Mouse (Mus musculus): ENCODE results near the gene Meiob. TPM values are rescaled to one million over a fixed set of nuclear protein-coding genes. Genes with fewer than 3 reads are reported as not detected.

The Meiob gene
- polyA plus RNA-seq, 1 experiment from 2014 or later: not detected

- H3K27me3 ChIP-seq (replicated peaks): peaks cover 3% of the 10 kb centered on the region
- no peak overlapping the region for H3K9ac ChIP-seq
- H3K36me3 ChIP-seq: no peaks in the 10 kb centered on the region
- no peak overlapping the region for H3K4me3 ChIP-seq
- H3K4me2 ChIP-seq: no peak overlapping the region
- H3K27ac ChIP-seq (replicated peaks): no peak overlapping the region
- H3K9me3 ChIP-seq: no peaks in the 10 kb centered on the region
- 56% methylated on average over 8 of the region's 8 CpGs for WGBS
- no peak for ATAC-seq (ENCODE audit: extremely low read depth, insufficient number of reproducible peaks, low FRiP score, low TSS enrichment)
- no peaks in the 10 kb centered on the region for H3K4me1 ChIP-seq
Observed at GRCm38 (mm10) chr17:24792190-24792589, 11.9 kb upstream of the Meiob start.

DNA sequence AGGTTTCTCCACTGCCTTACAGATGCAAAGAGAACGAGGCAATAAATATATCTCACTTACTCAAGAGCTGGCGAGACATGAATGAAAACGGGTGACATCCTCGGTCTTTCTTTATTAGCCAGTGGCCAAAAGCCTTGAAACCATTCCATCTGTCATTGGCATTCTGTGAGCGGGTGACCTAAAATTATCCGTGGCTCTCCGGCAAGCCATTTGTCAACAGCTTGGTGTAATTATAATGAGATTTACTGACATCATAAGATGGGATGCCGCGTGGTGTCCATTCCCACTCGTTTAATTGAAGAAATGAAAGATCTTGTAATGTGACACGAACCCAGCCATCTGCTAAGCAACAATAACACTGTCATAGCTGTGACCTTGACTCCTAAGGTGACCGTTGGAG is 9.3 kb upstream of the Meiob start:
- Histone ChIP-seq H3K27ac (replicated peaks) (no peak overlapping the region), H3K9me3 (no peaks in the 10 kb centered on the region), H3K4me2 (no peak overlapping the region), H3K4me3 (no peak overlapping the region), H3K4me1 (no peaks in the 10 kb centered on the region), H3K36me3 (no peaks in the 10 kb centered on the region), H3K9ac (no peak overlapping the region), H3K27me3 (replicated peaks) (peaks cover 19% of the 10 kb centered on the region)
- WGBS: 70% methylated on average over 12 of the region's 12 CpGs
- no peak for ATAC-seq (ENCODE audit: extremely low read depth, insufficient number of reproducible peaks, low FRiP score, low TSS enrichment)

DNA sequence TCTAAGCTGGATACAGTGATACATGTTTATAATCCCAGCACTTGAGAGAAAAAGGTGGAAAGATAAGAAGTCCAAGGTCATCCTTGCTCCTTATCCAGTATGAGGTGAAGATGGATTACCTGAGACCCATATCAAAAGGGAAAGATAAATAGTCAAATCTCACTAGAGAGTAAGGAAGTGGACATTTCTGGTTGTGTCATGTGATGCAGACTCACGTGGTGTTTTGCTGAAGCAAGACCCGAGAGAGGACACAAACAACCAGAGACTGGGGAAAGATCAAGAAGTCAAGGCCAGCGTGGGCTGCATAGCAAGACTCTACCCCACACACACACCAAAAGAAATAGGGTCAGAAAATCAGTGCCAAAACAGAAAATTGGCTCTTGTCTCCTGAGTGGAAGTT is 7.1 kb upstream of the Meiob start:
- Histone ChIP-seq H3K4me2 (no peak overlapping the region), H3K9me3 (no peaks in the 10 kb centered on the region), H3K4me1 (no peaks in the 10 kb centered on the region), H3K27ac (replicated peaks) (no peak overlapping the region), H3K27me3 (replicated peaks) (peaks cover 19% of the 10 kb centered on the region), H3K4me3 (no peak overlapping the region), H3K36me3 (no peaks in the 10 kb centered on the region), H3K9ac (no peak overlapping the region)
- 57% methylated on average over 3 of the region's 3 CpGs for WGBS
- no peak for ATAC-seq (ENCODE audit: extremely low read depth, insufficient number of reproducible peaks, low FRiP score, low TSS enrichment)

DNA sequence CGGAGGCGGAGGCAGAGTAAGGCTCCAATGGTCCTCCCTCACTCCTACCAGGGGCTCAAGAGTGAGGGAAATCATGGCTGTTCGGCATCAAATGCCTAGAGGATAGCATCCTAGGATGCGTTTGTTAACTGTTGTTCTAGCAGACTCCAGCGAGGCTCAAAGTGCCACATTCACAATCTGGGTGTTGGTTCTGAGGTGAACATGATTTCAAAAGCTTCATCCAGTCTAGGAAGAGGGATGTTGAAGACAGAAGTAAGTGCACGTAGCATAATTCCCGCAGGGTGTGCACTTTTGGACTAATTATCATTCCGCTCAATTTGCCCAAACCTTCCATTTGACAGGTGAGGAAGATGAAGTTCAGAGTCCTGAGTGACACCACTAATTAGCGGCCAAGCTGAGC is 5.9 kb upstream of the Meiob start:
- Histone ChIP-seq H3K9ac (no peak overlapping the region), H3K4me3 (no peak overlapping the region), H3K27ac (replicated peaks) (no peak overlapping the region), H3K27me3 (replicated peaks) (peaks cover 23% of the 10 kb centered on the region), H3K36me3 (no peaks in the 10 kb centered on the region), H3K4me2 (no peak overlapping the region), H3K4me1 (no peaks in the 10 kb centered on the region), H3K9me3 (no peaks in the 10 kb centered on the region)
- WGBS: 49% methylated on average over 9 of the region's 9 CpGs
- no peak for ATAC-seq (ENCODE audit: extremely low read depth, insufficient number of reproducible peaks, low FRiP score, low TSS enrichment)

GRCm38 (mm10) chr17:24799476-24799875 is 4.6 kb upstream of the Meiob start:
- H3K36me3 ChIP-seq: no peaks in the 10 kb centered on the region
- peaks cover 33% of the 10 kb centered on the region for H3K27me3 ChIP-seq (replicated peaks)
- no peak for ATAC-seq (ENCODE audit: extremely low read depth, insufficient number of reproducible peaks, low FRiP score, low TSS enrichment)
- H3K9me3 ChIP-seq: no peaks in the 10 kb centered on the region
- H3K4me2 ChIP-seq: no peak overlapping the region
- no peak overlapping the region for H3K9ac ChIP-seq
- no peak overlapping the region for H3K27ac ChIP-seq (replicated peaks)
- H3K4me3 ChIP-seq: no peak overlapping the region
- H3K4me1 ChIP-seq: peaks cover 3% of the 10 kb centered on the region; the same call in 1 of the 2 replicates
- WGBS: 85% methylated on average over 4 of the region's 4 CpGs

- no peak overlapping the region for H3K27ac ChIP-seq (replicated peaks)
- ATAC-seq (ENCODE audit: extremely low read depth, insufficient number of reproducible peaks, low FRiP score, low TSS enrichment): no peak
- H3K4me2 ChIP-seq: no peak overlapping the region
- no peaks in the 10 kb centered on the region for H3K36me3 ChIP-seq
- H3K9me3 ChIP-seq: no peaks in the 10 kb centered on the region
- H3K9ac ChIP-seq: no peak overlapping the region
- H3K27me3 ChIP-seq (replicated peaks): peaks cover 44% of the 10 kb centered on the region
- peaks cover 8% of the 10 kb centered on the region; the same call in 1 of the 2 replicates for H3K4me1 ChIP-seq
- H3K4me3 ChIP-seq: no peak overlapping the region
- 64% methylated on average over 3 of the region's 3 CpGs for WGBS
Observed at GRCm38 (mm10) chr17:24800524-24800923, 3.6 kb upstream of the Meiob start.

- H3K27me3 ChIP-seq (replicated peaks): peaks cover 45% of the 10 kb centered on the region
- no peaks in the 10 kb centered on the region for H3K9me3 ChIP-seq
- no peak overlapping the region for H3K9ac ChIP-seq
- no peak overlapping the region for H3K27ac ChIP-seq (replicated peaks)
- 69% methylated on average over 3 of the region's 3 CpGs for WGBS
- ATAC-seq (ENCODE audit: extremely low read depth, insufficient number of reproducible peaks, low FRiP score, low TSS enrichment): no peak
- H3K36me3 ChIP-seq: no peaks in the 10 kb centered on the region
- no peaks in the 10 kb centered on the region for H3K4me1 ChIP-seq
- no peak overlapping the region for H3K4me2 ChIP-seq
- no peak overlapping the region for H3K4me3 ChIP-seq
Observed at GRCm38 (mm10) chr17:24811211-24811610, 7.1 kb downstream of the Meiob start.

DNA sequence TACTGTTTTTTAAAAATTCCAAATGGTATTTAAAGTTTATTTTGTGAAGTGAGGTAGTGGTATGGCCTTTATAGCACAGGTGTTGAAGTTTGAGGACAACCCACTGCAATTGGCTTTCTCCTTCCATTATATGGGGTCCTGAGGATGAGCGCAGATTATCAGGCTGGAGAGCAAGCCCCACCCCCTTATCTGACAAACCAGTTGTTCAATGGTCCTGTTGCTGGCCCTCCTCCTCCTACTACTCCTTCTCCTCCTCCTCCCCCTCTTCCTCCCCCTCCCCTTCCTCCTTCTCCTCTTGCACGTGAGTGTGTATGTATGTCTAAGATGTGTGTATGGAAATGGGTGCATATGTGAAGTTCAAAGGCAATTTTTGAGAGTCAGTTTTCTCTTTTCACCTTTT is 8.1 kb downstream of the Meiob start:
- H3K9me3 ChIP-seq: no peaks in the 10 kb centered on the region
- no peak overlapping the region for H3K9ac ChIP-seq
- 27% methylated on average over 2 of the region's 2 CpGs for WGBS
- no peak overlapping the region for H3K4me3 ChIP-seq
- H3K27ac ChIP-seq (replicated peaks): no peak overlapping the region
- no peaks in the 10 kb centered on the region for H3K36me3 ChIP-seq
- H3K4me2 ChIP-seq: no peak overlapping the region
- no peak for ATAC-seq (ENCODE audit: extremely low read depth, insufficient number of reproducible peaks, low FRiP score, low TSS enrichment)
- no peaks in the 10 kb centered on the region for H3K4me1 ChIP-seq
- H3K27me3 ChIP-seq (replicated peaks): peaks cover 36% of the 10 kb centered on the region

DNA sequence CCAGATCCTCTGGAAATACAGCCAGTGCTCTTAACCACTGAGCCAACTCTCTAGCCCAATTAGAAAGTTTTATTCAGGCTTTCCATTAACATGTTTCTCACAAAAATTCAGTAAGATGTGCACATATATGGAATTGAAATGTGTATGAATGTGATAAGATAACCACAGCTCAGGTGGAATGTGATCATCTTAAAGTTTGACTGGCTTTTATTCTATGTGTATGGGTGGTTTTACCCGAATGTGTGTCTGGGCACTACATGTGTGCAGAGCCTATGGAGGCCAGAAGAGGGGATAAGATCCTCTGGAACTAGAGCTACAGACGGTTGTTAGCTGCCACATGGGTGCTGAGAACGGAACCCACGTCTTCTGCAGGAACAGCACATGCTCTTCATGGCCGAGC is 11.2 kb downstream of the Meiob start:
- no peak overlapping the region for H3K4me2 ChIP-seq
- no peaks in the 10 kb centered on the region for H3K4me1 ChIP-seq
- no peak overlapping the region for H3K9ac ChIP-seq
- no peaks in the 10 kb centered on the region for H3K36me3 ChIP-seq
- H3K27me3 ChIP-seq (replicated peaks): peaks cover 20% of the 10 kb centered on the region
- ATAC-seq (ENCODE audit: extremely low read depth, insufficient number of reproducible peaks, low FRiP score, low TSS enrichment): no peak
- H3K27ac ChIP-seq (replicated peaks): no peak overlapping the region
- no peaks in the 10 kb centered on the region for H3K9me3 ChIP-seq
- 78% methylated on average over 5 of the region's 5 CpGs for WGBS
- H3K4me3 ChIP-seq: no peak overlapping the region

- no peaks in the 10 kb centered on the region for H3K9me3 ChIP-seq
- H3K9ac ChIP-seq: no peak overlapping the region
- H3K4me1 ChIP-seq: no peaks in the 10 kb centered on the region
- no peak overlapping the region for H3K27ac ChIP-seq (replicated peaks)
- H3K4me2 ChIP-seq: no peak overlapping the region
- no peak for ATAC-seq (ENCODE audit: extremely low read depth, insufficient number of reproducible peaks, low FRiP score, low TSS enrichment)
- WGBS: 27% methylated on average over 1 of the region's 1 CpGs
- H3K4me3 ChIP-seq: no peak overlapping the region
- H3K36me3 ChIP-seq: no peaks in the 10 kb centered on the region
- peaks cover 21% of the 10 kb centered on the region for H3K27me3 ChIP-seq (replicated peaks)
Observed at GRCm38 (mm10) chr17:24817503-24817902, 13.4 kb downstream of the Meiob start.

GRCm38 (mm10) chr17:24818172-24818571 is 14.1 kb downstream of the Meiob start:
- Histone ChIP-seq H3K4me2 (no peak overlapping the region), H3K9me3 (no peaks in the 10 kb centered on the region), H3K27me3 (replicated peaks) (peaks cover 18% of the 10 kb centered on the region), H3K4me3 (no peak overlapping the region), H3K4me1 (no peaks in the 10 kb centered on the region), H3K36me3 (no peaks in the 10 kb centered on the region), H3K9ac (no peak overlapping the region), H3K27ac (replicated peaks) (no peak overlapping the region)
- ATAC-seq (ENCODE audit: extremely low read depth, insufficient number of reproducible peaks, low FRiP score, low TSS enrichment): no peak
- WGBS: 43% methylated on average over 6 of the region's 6 CpGs

GRCm38 (mm10) chr17:24819469-24819868 is 15.4 kb downstream of the Meiob start:
- H3K4me2 ChIP-seq: no peak overlapping the region
- H3K27me3 ChIP-seq (replicated peaks): peaks cover 15% of the 10 kb centered on the region
- no peak for ATAC-seq (ENCODE audit: extremely low read depth, insufficient number of reproducible peaks, low FRiP score, low TSS enrichment)
- H3K4me1 ChIP-seq: no peaks in the 10 kb centered on the region
- 74% methylated on average over 2 of the region's 2 CpGs for WGBS
- H3K9me3 ChIP-seq: no peaks in the 10 kb centered on the region
- no peak overlapping the region for H3K4me3 ChIP-seq
- H3K36me3 ChIP-seq: no peaks in the 10 kb centered on the region
- no peak overlapping the region for H3K9ac ChIP-seq
- H3K27ac ChIP-seq (replicated peaks): no peak overlapping the region

All from heart, embryonic 13.5 days (tissue).